Mouse (Mus musculus) embryo, embryonic 10.5 days (tissue): ENCODE data around the gene Lgals4.

ENCODE experiments used
- DNase-seq: peaks from one replicate; pipeline ENCODE4 v3.0.0-alpha.2; 2015; ENCODE audit warnings: low spot score

Gene Lgals4

GRCm38 (mm10) chr7:28822993-28823903 lies 10.4 kb upstream of the Lgals4 start:
- no peak for DNase-seq

GRCm38 (mm10) chr7:28823932-28824331 lies 9.7 kb upstream of the Lgals4 start:
- DNase-seq, result no peak

- peak; percentile 97 for DNase-seq
Observed at GRCm38 (mm10) chr7:28824941-28825685, 8.5 kb upstream of the Lgals4 start, which contains the start of gene Ech1. Gene Ech1, plus strand, starts transcription at chr7:28825217.

- no peak for DNase-seq
Observed at GRCm38 (mm10) chr7:28825686-28826401, 7.8 kb upstream of the Lgals4 start.

GRCm38 (mm10) chr7:28826402-28826772 lies 7.3 kb upstream of the Lgals4 start:
- no peak for DNase-seq

GRCm38 (mm10) chr7:28827338-28827737 lies 6.3 kb upstream of the Lgals4 start:
- no peak for DNase-seq

GRCm38 (mm10) chr7:28829821-28830220 lies 3.8 kb upstream of the Lgals4 start:
- no peak for DNase-seq

- no peak for DNase-seq
Observed at GRCm38 (mm10) chr7:28830981-28831380, 2.7 kb upstream of the Lgals4 start.

GRCm38 (mm10) chr7:28831411-28832125 lies 2.1 kb upstream of the Lgals4 start:
- no peak for DNase-seq

GRCm38 (mm10) chr7:28832137-28832536 lies 1.5 kb upstream of the Lgals4 start:
- DNase-seq, result no peak

GRCm38 (mm10) chr7:28836936-28837335 lies 3.3 kb downstream of the Lgals4 start:
- no peak for DNase-seq

GRCm38 (mm10) chr7:28838331-28838730 lies 4.7 kb downstream of the Lgals4 start:
- DNase-seq, result no peak

GRCm38 (mm10) chr7:28847273-28847672 lies 13.6 kb downstream of the Lgals4 start:
- DNase-seq, result no peak

- DNase-seq, result peak; percentile 5
Observed at GRCm38 (mm10) chr7:28849700-28850236, 16.1 kb downstream of the Lgals4 start.

- no peak for DNase-seq
Observed at GRCm38 (mm10) chr7:28850642-28851041, 17.0 kb downstream of the Lgals4 start.

- no peak for DNase-seq
Observed at GRCm38 (mm10) chr7:28859953-28860352, 26.3 kb downstream of the Lgals4 start.

GRCm38 (mm10) chr7:28860898-28861297 lies 27.2 kb downstream of the Lgals4 start:
- no peak for DNase-seq

GRCm38 (mm10) chr7:28862817-28863499 lies 29.3 kb downstream of the Lgals4 start:
- DNase-seq, result no peak

GRCm38 (mm10) chr7:28863540-28863939 lies 29.9 kb downstream of the Lgals4 start, which contains the start of gene Lgals7:
Gene Lgals7, plus strand, starts transcription at chr7:28863853.
- DNase-seq, result no peak

- DNase-seq, result no peak
Observed at GRCm38 (mm10) chr7:28864288-28864750, 30.7 kb downstream of the Lgals4 start.
